Comparison of ENCODE assay signal across 19 mouse cellular contexts in genomic region chr2:102293181-102293580, GRCm38 (mm10).
DNase-seq lines count a peak whose midpoint lies in the region; ATAC-seq and TF ChIP-seq lines count a peak whose summit lies in the region.
"Had no signal": no experiment of that assay in that cellular context is flagged by ENCODE, and none has a peak within 500 bp of the region (broad histone marks: within the 10 kb centered on the region; RNA-seq: fewer than 3 reads in every experiment).

No protein-coding gene starts in this region.

- no peak overlapping the region for H3K4me3 ChIP-seq in heart, embryonic 12.5 days
- no peak overlapping the region for H3K4me3 ChIP-seq in lung, embryonic 16.5 days (ENCODE audit: low read length)
- H3K4me3 ChIP-seq in lung, adult 2 months (replicated peaks; ENCODE audit: extremely low read depth, low read depth, low read length): no peak overlapping the region
- no peak overlapping the region for H3K4me3 ChIP-seq in lung, postnatal 0 days (ENCODE audit: low read depth, low read length)
- no peak overlapping the region for H3K4me3 ChIP-seq in forebrain, embryonic 12.5 days (replicated peaks)
- H3K4me3 ChIP-seq: forebrain, embryonic 13.5 days; hindbrain, embryonic 10.5 days; liver, embryonic 13.5 days; neural tube, embryonic 15.5 days had no signal

- H3K4me2 ChIP-seq in heart, embryonic 12.5 days: no peak overlapping the region
- no peak overlapping the region for H3K4me2 ChIP-seq in lung, embryonic 16.5 days (ENCODE audit: low read depth, low read length)
- no peak overlapping the region for H3K4me2 ChIP-seq in lung, postnatal 0 days (replicated peaks; ENCODE audit: low read depth, low read length)
- H3K4me2 ChIP-seq in forebrain, embryonic 12.5 days: no peak overlapping the region
- H3K4me2 ChIP-seq: forebrain, embryonic 13.5 days; liver, embryonic 13.5 days; neural tube, embryonic 15.5 days had no signal

- no peak overlapping the region for H3K27ac ChIP-seq in heart, embryonic 12.5 days (ENCODE audit: poor library complexity, severe bottlenecking)
- no peak overlapping the region for H3K27ac ChIP-seq in lung, embryonic 16.5 days (ENCODE audit: low read length)
- H3K27ac ChIP-seq in lung, postnatal 0 days (ENCODE audit: low read length): no peak overlapping the region
- H3K27ac ChIP-seq in forebrain, embryonic 12.5 days: no peak overlapping the region
- H3K27ac ChIP-seq: forebrain, embryonic 13.5 days; hindbrain, embryonic 10.5 days; liver, embryonic 13.5 days; neural tube, embryonic 15.5 days had no signal

- no peak overlapping the region for H3K9ac ChIP-seq in heart, embryonic 12.5 days
- H3K9ac ChIP-seq in lung, embryonic 16.5 days (ENCODE audit: low read length): no peak overlapping the region
- no peak overlapping the region for H3K9ac ChIP-seq in lung, postnatal 0 days (replicated peaks; ENCODE audit: low read depth)
- no peak overlapping the region for H3K9ac ChIP-seq in forebrain, embryonic 12.5 days
- H3K9ac ChIP-seq: forebrain, embryonic 13.5 days; liver, embryonic 13.5 days; neural tube, embryonic 15.5 days had no signal

- no peaks in the 10 kb centered on the region for H3K9me3 ChIP-seq in heart, embryonic 12.5 days (replicated peaks)
- H3K9me3 ChIP-seq in lung, embryonic 16.5 days (ENCODE audit: control insufficient read depth, low read length): no peaks in the 10 kb centered on the region
- H3K9me3 ChIP-seq in lung, postnatal 0 days (ENCODE audit: low read length): no peaks in the 10 kb centered on the region
- H3K9me3 ChIP-seq in forebrain, embryonic 12.5 days: no peaks in the 10 kb centered on the region
- H3K9me3 ChIP-seq: forebrain, embryonic 13.5 days; hindbrain, embryonic 10.5 days; liver, embryonic 13.5 days; neural tube, embryonic 15.5 days had no signal

- 43% methylated on average over 1 of the region's 1 CpGs for WGBS in heart, embryonic 12.5 days
- WGBS in lung, embryonic 16.5 days: 25% methylated on average over 1 of the region's 1 CpGs
- WGBS in lung, adult 2 months: 32% methylated on average over 1 of the region's 1 CpGs
- WGBS in lung, postnatal 0 days: 46% methylated on average over 1 of the region's 1 CpGs
- 78% methylated on average over 1 of the region's 1 CpGs for WGBS in forebrain, embryonic 12.5 days

- no peak for ATAC-seq in heart, embryonic 12.5 days (ENCODE audit: insufficient number of reproducible peaks, low FRiP score)
- ATAC-seq in lung, embryonic 16.5 days (ENCODE audit: low read depth): peak; percentile 67
- peak; percentile 56 for ATAC-seq in lung, postnatal 0 days
- ATAC-seq in forebrain, embryonic 12.5 days (ENCODE audit: low FRiP score): no peak
- ATAC-seq: forebrain, embryonic 13.5 days had no signal

- peak; percentile 79 for DNase-seq in heart, adult 11 months
- DNase-seq in lung, adult 2 months: no peak
- peak; percentile 49 for DNase-seq in lung, postnatal 0 days (ENCODE audit: low spot score)
- DNase-seq in adrenal gland, postnatal 36 days: no peak
- DNase-seq: B cell, adult 2 months; cerebellum, adult 2 months; kidney, adult 18-20 months; kidney, postnatal 14 days; liver, embryonic 13.5 days; midbrain, embryonic 14.5 days; right cerebral cortex, postnatal 14 days; spleen, adult 18-20 months; thymus, postnatal 25 days had no signal

- no peaks in the 10 kb centered on the region for H3K36me3 ChIP-seq in heart, embryonic 12.5 days
- H3K36me3 ChIP-seq in lung, embryonic 16.5 days (ENCODE audit: control insufficient read depth, insufficient read depth, low read length): no peaks in the 10 kb centered on the region
- H3K36me3 ChIP-seq in lung, postnatal 0 days (ENCODE audit: insufficient read depth, low read length): no peaks in the 10 kb centered on the region
- no peaks in the 10 kb centered on the region for H3K36me3 ChIP-seq in forebrain, embryonic 12.5 days (replicated peaks)
- H3K36me3 ChIP-seq: hindbrain, embryonic 10.5 days; liver, embryonic 13.5 days; neural tube, embryonic 15.5 days had no signal

- TF ChIP-seq POLR2A in lung, adult 2 months (IDR thresholded peaks at IDR 0.05; ENCODE audit: borderline replicate concordance, extremely low read depth, low read depth, low read length): no peak

- TF ChIP-seq EP300 in lung, postnatal 0 days (IDR thresholded peaks at IDR 0.05): no peak

- H3K27me3 ChIP-seq in heart, embryonic 12.5 days (replicated peaks): no peaks in the 10 kb centered on the region
- no peaks in the 10 kb centered on the region for H3K27me3 ChIP-seq in lung, embryonic 16.5 days (ENCODE audit: control insufficient read depth, insufficient read depth, low read depth, low read length)
- no peaks in the 10 kb centered on the region for H3K27me3 ChIP-seq in lung, postnatal 0 days (replicated peaks; ENCODE audit: insufficient read depth, low read length)
- H3K27me3 ChIP-seq in forebrain, embryonic 12.5 days: no peaks in the 10 kb centered on the region
- H3K27me3 ChIP-seq: forebrain, embryonic 13.5 days; liver, embryonic 13.5 days; neural tube, embryonic 15.5 days had no signal

- H3K4me1 ChIP-seq in heart, embryonic 12.5 days (replicated peaks): peaks cover 11% of the 10 kb centered on the region
- H3K4me1 ChIP-seq in lung, embryonic 16.5 days (replicated peaks; ENCODE audit: control insufficient read depth, insufficient read depth, low read length): peaks cover 2% of the 10 kb centered on the region; the same call in 1 of the 2 replicates
- H3K4me1 ChIP-seq in lung, adult 2 months (ENCODE audit: control insufficient read depth, insufficient read depth, low read length): peaks cover 16% of the 10 kb centered on the region
- no peaks in the 10 kb centered on the region for H3K4me1 ChIP-seq in lung, postnatal 0 days (ENCODE audit: insufficient read depth, low read depth, low read length)
- H3K4me1 ChIP-seq in forebrain, embryonic 12.5 days: peaks cover 7% of the 10 kb centered on the region; the same call in 1 of the 2 replicates
- H3K4me1 ChIP-seq: liver, embryonic 13.5 days had no signal

- TF ChIP-seq CTCF in lung, adult 2 months (IDR thresholded peaks at IDR 0.05; ENCODE audit: insufficient read depth, low read length): no peak
- TF ChIP-seq CTCF in lung, postnatal 0 days (IDR thresholded peaks at IDR 0.05): peak; percentile 17

Comparison
In these comparisons a context has a peak if more than half of its experiments do, and no peak if none do; other contexts are left out.
1. DNase-seq: peak in heart, adult 11 months (single experiment) and lung, postnatal 0 days (single experiment); none in lung, adult 2 months (single experiment) and adrenal gland, postnatal 36 days (0 of 2).
2. ATAC-seq: peak in lung, embryonic 16.5 days (single experiment) and lung, postnatal 0 days (single experiment); none in heart, embryonic 12.5 days (single experiment) and forebrain, embryonic 12.5 days (single experiment).